Mouse (Mus musculus) liver, adult 2 months (tissue): ENCODE measurements at regions not wholly inside any gene's neighbourhood (a gene's known extent, or its start where the extent isn't known, plus 50 kb on each side); places are given as distances from the start of the nearest gene placed in this dataset.
"Not testable (repeated sequence)": the region's sequence is repeated elsewhere in the genome, so short reads cannot be mapped to it uniquely, and the experiment has no call there.

ENCODE experiments used
- CTCF ChIP-seq: fragments of 200-500 bp; IDR thresholded peaks from 2 replicates; pipeline ENCODE4 v1.5.1; 2011; ENCODE audit warnings: low read depth, low read length, control low read depth
- POLR2A ChIP-seq: fragments of 200-500 bp; IDR thresholded peaks from 2 replicates; pipeline ENCODE4 v1.6.1; 2011; ENCODE audit warnings: low read length, control low read depth; ENCODE audit not compliant: insufficient read depth; ENCODE audit errors: extremely low read depth

DNA sequence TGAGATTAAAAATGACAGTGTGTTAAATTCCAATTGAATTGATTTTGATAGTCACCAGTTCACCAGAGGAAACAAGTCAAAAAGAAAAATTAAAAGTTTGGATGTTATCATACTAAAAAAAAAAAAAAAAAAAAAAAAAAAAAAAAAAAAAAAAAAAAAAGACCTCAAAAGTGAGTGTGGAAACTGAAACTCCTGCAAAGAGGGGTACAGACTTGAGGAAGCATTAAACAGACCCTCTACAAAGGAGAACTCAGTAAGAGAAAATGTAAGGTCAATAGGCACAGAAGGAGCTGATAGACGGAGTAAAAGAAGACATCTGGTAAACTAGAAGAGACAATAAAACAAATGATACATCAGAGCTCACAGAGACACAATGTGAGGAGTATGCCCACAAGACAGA is 79.7 kb upstream of the Pdc start:
- TF ChIP-seq POLR2A, CTCF: not testable (repeated sequence)
